Mouse (Mus musculus) liver, postnatal 0 days (tissue): ENCODE results near the gene Crb2.

ENCODE experiments used
- CTCF ChIP-seq: sonication (generic); IDR thresholded peaks from 2 replicates; pipeline ENCODE4 v1.5.1; 2016; ENCODE audit warnings: antibody characterized with exemption, low read depth
- EP300 ChIP-seq: IDR thresholded peaks from 2 replicates; pipeline ENCODE4 v1.6.1; 2016; ENCODE audit warnings: antibody characterized with exemption, low read depth, mild to moderate bottlenecking

DNA sequence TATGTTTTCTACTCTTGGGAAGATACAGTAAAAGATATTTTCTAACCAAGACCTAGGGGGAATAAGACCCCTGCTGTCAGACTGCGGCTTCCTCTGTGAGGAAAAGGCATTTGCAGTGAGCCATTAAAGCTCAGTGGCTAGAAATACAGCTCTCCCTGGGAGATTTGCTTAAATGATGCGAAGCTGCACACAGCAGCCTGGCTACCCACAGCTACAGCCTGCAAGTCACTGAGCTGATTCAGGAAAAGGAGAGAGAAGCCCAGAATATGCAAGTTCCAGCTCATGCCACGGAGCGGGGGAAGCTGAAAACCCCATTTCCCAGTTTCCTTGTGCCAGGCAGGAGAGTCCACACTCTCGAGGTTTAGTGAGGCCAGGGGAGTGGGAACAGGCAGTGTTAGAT lies 46.1 kb downstream of the Crb2 start:
- no peak for TF ChIP-seq CTCF
- TF ChIP-seq EP300 = no peak
